Mouse (Mus musculus) embryo, embryonic 11 days (tissue): ENCODE results near the gene Nin.

Source experiments
- DNase-seq: peaks from one replicate; pipeline ENCODE4 v3.0.0-alpha.2; 2015

Gene Nin

GRCm38 (mm10) chr12:70113351-70113750, at the start of gene Nin:
Gene Nin, minus strand, starts transcription at chr12:70113717.
- DNase-seq = no peak

- no peak for DNase-seq
These were observed 47.5 kb upstream of the Nin start for GRCm38 (mm10) chr12:70161057-70161456.

- no peak for DNase-seq
These were observed 44.0 kb upstream of the Nin start for GRCm38 (mm10) chr12:70157292-70158066.

GRCm38 (mm10) chr12:70156222-70156621, 42.7 kb upstream of the Nin start:
- no peak for DNase-seq

GRCm38 (mm10) chr12:70153842-70154241, 40.3 kb upstream of the Nin start, which contains the start of gene Abhd12b:
Gene Abhd12b, plus strand, starts transcription at chr12:70154142.
- no peak for DNase-seq

- DNase-seq = peak; percentile 40
These were observed 35.2 kb upstream of the Nin start for GRCm38 (mm10) chr12:70148631-70149265.

- peak; percentile 47 for DNase-seq
These were observed 34.6 kb upstream of the Nin start for GRCm38 (mm10) chr12:70147986-70148630.

GRCm38 (mm10) chr12:70145586-70145985, 32.1 kb upstream of the Nin start:
- DNase-seq = no peak

- DNase-seq = peak; percentile 73
These were observed 31.3 kb upstream of the Nin start for GRCm38 (mm10) chr12:70144637-70145448.

- DNase-seq = peak; percentile 34
These were observed 30.6 kb upstream of the Nin start for GRCm38 (mm10) chr12:70144106-70144587.

- DNase-seq = no peak
These were observed 27.6 kb upstream of the Nin start for GRCm38 (mm10) chr12:70140993-70141576.

GRCm38 (mm10) chr12:70140542-70140941, 27.0 kb upstream of the Nin start:
- no peak for DNase-seq

- no peak for DNase-seq
These were observed 26.4 kb upstream of the Nin start for GRCm38 (mm10) chr12:70139871-70140270.

- DNase-seq = no peak
These were observed 24.1 kb upstream of the Nin start for GRCm38 (mm10) chr12:70137626-70138025.

- no peak for DNase-seq
These were observed 23.6 kb upstream of the Nin start for GRCm38 (mm10) chr12:70137095-70137494.

GRCm38 (mm10) chr12:70136185-70136756, 22.8 kb upstream of the Nin start:
- DNase-seq = no peak

- DNase-seq = no peak
These were observed 21.2 kb upstream of the Nin start for GRCm38 (mm10) chr12:70134627-70135235.

- no peak for DNase-seq
These were observed 17.6 kb upstream of the Nin start for GRCm38 (mm10) chr12:70131042-70131675.

- no peak for DNase-seq
These were observed 15.6 kb upstream of the Nin start for GRCm38 (mm10) chr12:70129105-70129504.

- DNase-seq = no peak
These were observed 13.1 kb upstream of the Nin start for GRCm38 (mm10) chr12:70126626-70127025.

- no peak for DNase-seq
These were observed 6.0 kb upstream of the Nin start for GRCm38 (mm10) chr12:70119552-70119951.
